Mouse (Mus musculus) thymus, postnatal 10 days (tissue): ENCODE measurements around the gene Ccdc8.

Experiments used
- DNase-seq, 2 experiments: peaks; one replicate each; pipeline ENCODE4 v3.0.0; 2021; ENCODE audit warnings: low spot score in 2 of 2

Gene Ccdc8

DNA sequence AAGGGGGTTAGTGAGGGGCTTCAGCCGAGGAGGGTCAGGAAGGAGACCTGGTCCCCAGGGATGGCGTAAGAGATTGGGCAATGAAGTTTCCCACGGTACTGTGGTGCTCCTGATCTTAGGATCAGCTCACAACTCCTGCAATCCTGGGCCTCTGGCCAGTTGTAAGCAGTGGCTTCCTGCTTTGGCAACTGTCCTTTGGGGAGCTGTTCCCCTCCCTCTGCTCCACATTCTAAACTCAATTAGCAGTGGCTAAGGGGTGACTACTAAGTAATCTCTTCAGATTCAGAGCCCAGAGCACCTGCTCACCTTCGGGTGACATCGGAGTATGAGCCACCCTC is 17.5 kb downstream of the Ccdc8 start:
- no peak for DNase-seq

- no peak for DNase-seq
Measured at GRCm38 (mm10) chr7:17011909-17012590, 19.5 kb downstream of the Ccdc8 start.

DNA sequence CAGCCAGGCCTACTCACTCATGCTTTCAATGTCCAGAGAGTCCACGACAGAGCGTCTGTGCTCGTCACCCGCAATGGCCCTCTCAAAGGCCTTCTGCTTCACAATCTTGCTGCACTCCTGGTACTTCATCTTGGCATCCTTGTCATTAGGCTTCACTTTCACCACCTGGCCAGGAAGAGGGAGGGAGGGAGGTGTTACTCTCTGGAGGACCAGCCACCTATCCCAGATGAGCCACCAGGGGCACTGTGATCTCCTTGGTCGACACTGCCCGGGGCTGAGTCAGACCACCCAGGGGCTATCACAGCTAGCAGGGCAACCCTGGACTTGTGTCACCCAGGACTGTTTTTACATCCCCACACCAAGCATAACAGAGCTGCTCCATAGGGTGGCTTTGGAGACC is 22.9 kb downstream of the Ccdc8 start:
- no peak for DNase-seq

DNA sequence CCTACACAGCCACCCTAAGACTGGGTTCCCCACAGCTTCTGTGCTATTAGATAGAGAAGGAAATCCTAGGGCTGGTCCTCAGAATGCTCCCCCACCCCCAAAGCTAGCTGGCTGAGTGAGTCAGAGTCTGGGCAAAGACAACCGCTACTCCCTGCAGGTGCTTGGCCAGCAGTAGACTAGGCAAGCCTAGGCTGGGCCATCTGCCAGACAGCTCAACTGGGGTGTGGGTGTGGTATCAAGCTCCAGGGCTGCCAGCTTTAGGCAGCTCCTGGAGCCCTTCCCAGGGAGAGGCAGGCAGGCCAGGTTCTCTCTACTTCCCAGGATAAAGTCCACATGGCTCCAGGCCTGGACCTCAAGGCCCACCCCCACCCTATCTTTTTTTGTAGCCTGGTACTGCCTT is 24.5 kb downstream of the Ccdc8 start:
- DNase-seq, result no peak

- DNase-seq, result no peak
Measured at GRCm38 (mm10) chr7:17017921-17018320, 25.4 kb downstream of the Ccdc8 start.

DNA sequence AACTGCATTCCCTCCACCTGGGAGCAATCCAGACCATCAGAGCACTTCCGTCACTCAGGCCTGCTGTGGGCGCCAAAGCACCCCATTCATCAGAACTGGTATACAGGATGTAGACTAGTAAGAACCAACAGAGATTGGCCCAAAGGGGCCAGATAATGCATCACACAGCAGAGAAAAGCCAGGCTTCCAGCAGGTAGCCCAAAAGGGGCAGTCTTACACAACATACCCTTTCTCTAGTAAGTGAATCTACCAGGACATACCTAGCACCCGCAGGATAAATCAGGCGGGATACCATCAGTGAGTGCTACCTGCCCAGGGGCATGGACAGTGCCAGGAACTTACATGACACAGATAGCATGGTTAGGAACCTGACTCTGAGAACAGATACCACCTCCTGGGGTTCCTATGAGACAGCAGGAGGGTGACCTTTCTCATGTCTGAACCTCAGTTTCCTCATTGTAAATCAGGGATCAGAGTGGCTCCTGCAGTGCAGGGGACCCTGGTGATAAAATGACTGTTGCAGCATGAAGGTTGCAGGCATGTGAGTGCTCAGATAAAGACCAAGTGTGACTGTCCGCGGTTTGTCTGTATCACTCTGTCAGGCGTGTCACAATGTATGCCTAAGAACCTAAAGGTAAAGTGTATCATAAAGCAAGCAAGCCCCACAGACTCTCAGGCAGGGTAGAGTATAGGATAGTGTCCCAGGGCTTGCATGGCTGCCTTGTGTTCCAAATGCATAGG is 27.1 kb downstream of the Ccdc8 start:
- no peak for DNase-seq

GRCm38 (mm10) chr7:17022176-17022575 is 29.7 kb downstream of the Ccdc8 start:
- DNase-seq, result no peak

- no peak for DNase-seq
Measured at GRCm38 (mm10) chr7:17023701-17024100, 31.2 kb downstream of the Ccdc8 start.

DNA sequence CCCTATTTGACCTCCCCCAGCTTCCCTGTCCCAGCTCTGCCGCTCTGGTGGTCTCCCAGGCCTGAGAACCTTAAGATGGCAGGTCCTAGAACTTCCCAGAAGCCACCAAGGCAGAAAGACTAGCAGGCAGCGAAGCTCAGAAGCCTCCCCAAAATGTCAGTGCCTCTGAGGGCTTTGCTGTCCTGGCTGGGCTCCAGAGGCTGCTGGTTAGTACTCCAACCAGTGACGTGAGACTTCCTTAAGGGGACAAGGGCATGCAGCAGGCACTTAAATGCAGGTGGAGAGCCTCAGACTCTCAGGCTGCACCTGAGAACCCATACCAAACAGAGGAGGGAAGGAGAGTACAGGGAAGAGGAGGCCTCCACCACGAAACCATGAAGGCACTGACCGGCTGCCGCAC is 31.6 kb downstream of the Ccdc8 start:
- no peak for DNase-seq

DNA sequence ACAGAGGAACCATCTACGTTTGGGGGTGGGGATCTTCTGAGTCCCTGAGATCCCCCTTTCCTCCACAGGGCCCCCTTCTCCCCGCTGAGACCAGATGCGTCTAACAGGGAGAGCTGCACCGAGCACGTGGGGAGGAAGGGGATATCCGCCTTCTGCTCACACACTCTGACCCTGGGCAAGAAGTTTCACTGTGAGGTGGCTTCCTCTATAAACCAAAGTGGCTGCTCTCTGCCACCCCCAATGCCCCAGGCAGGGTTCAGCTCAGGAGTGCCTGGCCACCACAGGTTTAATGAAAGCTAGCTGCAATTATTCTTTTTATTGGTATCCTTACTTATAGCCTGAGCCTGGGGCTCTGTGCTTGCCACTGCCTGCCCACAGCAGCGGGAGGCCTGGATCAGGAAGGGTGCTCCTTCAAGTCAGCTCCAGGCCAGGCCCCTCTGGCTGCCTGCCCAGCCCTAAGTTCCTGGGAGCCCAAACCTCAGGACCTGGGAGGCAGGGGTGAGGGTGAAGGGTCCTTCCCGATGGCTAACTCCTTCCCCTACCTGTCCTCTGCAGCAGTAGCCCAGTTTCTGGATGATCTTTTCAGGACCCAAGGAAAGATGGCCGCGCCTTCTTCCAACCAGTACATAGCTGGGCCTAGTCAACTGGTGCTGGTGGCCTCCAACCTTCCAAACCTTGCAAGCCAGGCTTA is 32.5 kb downstream of the Ccdc8 start:
- DNase-seq, result peak; percentile 46 to 52

DNA sequence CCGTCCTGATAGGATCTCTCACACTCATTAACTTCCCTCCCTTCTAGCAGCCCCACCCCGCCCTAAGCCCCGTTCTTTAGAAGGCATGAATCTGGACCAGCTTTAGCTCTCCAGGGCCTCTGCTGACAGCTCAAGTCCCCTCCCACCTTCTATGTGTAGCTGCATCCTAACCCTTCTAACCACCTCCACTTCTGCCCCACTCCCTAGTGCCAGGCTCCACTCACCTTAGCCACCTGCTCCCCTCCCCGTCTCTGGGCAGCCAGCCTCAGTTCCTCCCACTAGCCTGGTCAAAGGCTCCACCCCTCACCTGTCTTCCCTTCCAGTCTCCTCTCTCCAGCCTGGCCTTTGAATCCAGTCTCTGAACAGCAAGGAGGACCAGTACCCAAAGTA is 33.0 kb downstream of the Ccdc8 start:
- DNase-seq, result no peak

- no peak for DNase-seq
Measured at GRCm38 (mm10) chr7:17025896-17026622, 33.6 kb downstream of the Ccdc8 start.

- peak; percentile 32 to 47 for DNase-seq
Measured at GRCm38 (mm10) chr7:17026710-17027587, 34.4 kb downstream of the Ccdc8 start.

DNA sequence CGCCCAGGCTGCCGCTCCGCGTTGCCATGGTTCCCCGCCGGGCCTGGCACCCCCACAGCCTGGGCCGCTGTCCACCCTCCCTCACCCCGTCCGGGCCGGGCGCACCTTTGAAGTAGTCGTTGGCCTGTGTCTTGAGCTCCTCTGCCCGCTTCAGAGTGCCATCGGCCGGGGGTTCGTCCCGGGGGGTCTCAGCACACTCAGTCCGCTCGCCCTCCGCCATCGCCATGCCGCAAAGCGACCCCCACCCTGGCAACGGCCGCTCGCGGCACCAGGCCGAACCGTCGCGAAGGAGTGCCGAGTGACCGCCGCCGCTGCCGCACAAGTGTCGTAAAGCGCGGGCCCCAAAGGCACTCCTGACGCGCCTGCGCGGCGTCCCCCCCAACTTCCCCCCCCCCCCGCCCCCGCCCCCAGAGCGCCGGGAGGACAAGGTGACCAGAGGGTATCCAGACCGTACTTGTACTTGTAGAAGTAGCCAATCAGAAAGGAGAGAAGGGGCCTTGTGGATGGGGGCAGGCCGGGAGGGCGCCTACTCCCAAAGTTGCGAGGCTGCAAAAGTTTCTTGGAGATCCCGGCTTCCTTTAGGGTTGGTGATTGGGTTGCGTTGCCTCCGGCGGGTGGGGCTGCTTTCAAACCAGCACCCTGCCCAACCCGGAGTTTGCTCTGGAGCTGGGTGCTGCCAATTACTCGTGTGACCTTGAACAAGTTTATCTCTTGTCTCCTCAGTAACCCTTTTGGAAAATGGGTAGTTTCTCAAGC is 35.3 kb downstream of the Ccdc8 start, which contains the start of gene Ppp5c:
TSS of gene Ppp5c (minus strand) at position 337 of the 756 bp plus-strand sequence.
- peak; percentile 76 to 77 for DNase-seq

DNA sequence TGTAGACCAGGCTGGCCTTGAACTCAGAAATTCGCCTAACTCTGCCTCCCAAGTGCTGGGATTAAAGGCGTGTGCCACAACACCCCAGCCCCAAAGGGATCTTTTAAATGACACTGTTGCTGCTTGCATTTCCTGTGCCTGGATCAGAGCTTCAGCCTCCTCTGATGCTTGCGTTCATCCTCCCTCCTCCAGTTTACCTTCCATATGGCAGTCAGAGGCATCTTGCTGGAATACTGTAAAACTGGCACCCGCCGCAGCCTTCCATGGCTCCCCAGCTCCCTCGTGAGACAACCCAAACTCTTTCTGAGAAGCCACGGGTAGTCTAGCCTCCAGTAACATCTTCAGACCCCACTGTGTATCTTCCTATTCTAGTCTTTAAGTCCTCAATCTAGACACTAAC is 36.4 kb downstream of the Ccdc8 start:
- DNase-seq, result no peak

DNA sequence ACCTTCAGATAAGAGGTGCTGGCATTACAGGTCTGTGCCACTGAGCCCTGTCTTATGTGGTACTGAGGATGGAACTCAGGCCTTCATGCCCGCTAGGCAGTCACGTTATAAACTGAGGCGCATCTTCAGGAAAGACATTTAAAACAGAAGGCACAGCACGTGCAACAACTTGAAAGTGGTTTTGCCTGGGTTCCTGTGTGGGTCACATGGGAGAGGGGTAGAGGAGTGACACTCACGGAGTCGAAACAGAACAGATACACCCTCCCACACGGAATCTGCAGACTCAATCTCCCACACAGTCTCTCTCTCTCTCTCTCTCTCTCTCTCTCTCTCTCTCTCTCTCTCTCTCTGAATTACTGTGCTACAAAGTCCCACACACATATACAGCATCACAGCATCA is 37.7 kb downstream of the Ccdc8 start:
- no peak for DNase-seq

GRCm38 (mm10) chr7:17038018-17038695 is 45.6 kb downstream of the Ccdc8 start:
- DNase-seq, result no peak

DNA sequence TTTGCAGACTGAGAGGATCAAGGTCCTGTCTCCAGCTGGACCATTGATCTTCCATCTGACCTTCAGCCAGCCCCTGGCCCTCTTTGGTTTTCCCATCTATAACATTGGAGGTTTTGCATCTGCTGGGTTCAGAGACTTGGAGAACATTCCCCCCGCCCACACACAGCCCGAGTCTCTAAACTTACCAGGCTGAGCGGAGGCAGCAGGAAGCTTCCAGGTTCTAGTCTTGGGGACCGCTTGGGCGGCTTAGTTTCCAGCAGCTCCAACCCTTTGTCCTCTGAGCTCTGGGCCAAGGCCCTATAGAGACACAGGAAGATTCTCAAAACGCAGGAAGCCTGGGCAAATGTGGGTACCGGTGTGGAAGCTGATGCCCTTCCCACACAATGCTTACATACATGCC is 46.9 kb downstream of the Ccdc8 start:
- no peak for DNase-seq

DNA sequence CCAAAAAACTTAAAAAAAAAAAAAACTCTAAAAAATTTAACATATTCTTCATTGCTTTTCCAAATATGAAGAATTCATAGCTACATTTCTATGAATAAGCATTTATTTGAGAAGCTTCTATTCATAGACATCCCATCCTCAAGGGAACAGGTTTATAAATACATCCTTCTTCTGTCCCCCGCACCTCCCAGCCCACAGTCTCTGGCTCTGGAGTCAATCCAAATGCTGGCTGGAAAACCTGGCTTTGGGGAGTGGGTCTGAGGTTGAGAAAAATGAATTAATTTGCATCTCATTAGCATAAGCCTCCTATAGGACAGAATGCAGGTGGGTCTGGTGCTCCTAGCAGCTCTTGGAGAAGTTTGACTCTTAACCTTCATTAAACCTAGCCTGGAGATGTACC is 53.2 kb downstream of the Ccdc8 start:
- no peak for DNase-seq
